Mouse (Mus musculus): ENCODE measurements around the gene Arhgap10.

Arhgap10 gene

DNA sequence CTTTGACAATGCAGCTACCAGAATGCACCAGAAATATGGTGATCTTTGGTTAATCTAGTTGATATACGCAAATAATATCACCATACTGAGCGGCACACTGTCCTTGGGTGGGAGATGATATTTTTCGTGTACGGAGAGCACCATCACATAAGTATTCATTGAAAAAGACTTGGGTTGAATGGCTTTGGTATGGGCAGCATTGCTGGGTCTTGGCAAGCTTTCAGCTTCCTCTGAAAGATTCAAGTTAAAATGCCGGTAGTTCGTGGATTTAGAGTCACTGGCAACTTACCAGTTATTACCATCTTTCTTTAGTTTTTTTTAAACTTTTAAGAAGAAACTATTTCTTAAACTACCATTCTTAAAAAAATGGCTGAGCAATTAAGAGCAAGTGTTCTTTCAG lies 302.6 kb downstream of the Arhgap10 start:
- DNase-seq (ENCODE audit: low spot score), result no peak

DNA sequence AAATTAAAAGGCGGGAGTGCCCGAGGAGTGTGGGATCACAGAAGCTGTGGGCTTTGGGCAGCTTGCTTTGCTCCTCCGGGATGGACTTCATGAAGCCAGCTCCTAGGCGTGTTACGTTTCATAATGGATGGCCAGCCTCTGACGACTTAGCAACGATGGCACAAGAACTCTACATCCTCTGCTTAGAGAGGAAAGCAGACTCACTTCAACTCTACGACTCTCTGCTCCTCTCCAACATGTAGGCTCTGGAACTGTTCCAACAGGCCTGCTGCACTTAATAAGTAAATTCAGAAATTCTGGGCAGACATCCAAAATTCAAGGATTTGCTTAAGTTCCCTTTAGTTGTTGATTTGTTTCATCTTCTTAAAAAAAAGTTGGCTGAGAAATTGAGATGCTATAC lies 303.1 kb downstream of the Arhgap10 start:
- no peak for DNase-seq (ENCODE audit: low spot score)

DNA sequence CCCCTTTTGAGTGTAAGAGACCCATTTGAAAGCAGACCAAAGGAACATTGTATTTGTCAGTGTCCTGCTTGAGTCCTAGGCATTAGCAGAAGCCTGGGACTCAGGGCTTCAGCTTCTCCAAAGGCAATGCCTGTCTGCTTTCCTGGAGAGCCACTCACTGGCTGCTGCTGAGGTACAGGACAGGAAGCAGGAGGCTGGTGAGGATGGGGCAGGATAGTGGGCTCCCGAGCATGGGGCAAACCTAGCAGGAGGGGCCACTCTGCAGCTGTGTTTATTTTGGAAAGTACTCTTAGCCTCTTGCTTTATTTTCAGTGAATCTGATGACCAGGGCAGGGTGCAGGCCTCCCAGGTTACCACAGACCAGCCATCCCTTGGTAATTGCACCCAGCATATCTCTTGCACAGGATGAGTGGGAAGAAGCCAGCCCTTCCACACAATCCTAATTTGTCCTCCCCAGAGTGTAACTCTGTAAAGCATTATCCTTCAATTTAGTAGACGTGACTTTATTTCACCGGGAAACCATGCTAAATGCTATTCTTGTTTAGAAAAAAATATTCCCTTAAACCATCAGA lies 303.8 kb downstream of the Arhgap10 start:
- DNase-seq (ENCODE audit: low spot score), result no peak

DNA sequence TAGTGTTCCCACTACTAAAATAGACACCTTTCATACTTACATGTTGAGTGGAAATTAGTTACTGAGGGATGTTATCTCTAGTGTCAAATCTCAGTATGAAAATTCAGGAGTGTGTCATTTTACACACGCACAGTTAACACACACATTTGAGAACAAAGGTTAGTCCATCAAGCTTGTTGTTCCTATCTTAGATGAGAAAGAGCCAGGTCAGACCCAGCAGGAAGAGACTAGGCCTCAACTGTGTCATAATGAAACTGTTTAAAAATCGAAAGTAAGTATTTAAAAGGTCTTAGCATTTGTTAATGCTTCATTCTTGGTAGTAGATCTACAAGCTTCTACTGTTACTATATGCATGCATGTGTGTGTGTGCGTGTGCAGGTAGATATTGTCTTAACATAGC lies 308.5 kb downstream of the Arhgap10 start:
- no peak for DNase-seq (ENCODE audit: low spot score)

Data from yolk sac, embryonic 10.5 days (tissue).